Mouse (Mus musculus) embryonic facial prominence, embryonic 12.5 days (tissue): ENCODE results near the gene Fam49a. TPM values are rescaled to one million over a fixed set of nuclear protein-coding genes. Genes with fewer than 3 reads are reported as not detected.
A peak's percentile ranks its signal among the peaks of the same experiment; 100 is the strongest.

Experiments
- ATAC-seq: fragments of 200-750 bp; cut with Nextera tagmentation; 2 replicates; pipeline ENCODE4 v1.8.0; 2017; ENCODE audit not compliant: insufficient number of reproducible peaks, insufficient read depth, low FRiP score, low TSS enrichment
- H3K27ac ChIP-seq: fragments of 300-500 bp; sonication (generic); 2 replicates; pipeline ENCODE4 v1.5.1; 2016; ENCODE audit warnings: mild to moderate bottlenecking
- H3K27me3 ChIP-seq: fragments of 300-500 bp; sonication (generic); 2 replicates; pipeline ENCODE4 v1.6.1; 2016; ENCODE audit warnings: mild to moderate bottlenecking, moderate library complexity
- H3K36me3 ChIP-seq: fragments of 300-500 bp; sonication (generic); 2 replicates; pipeline ENCODE4 v1.6.1; 2016; ENCODE audit warnings: mild to moderate bottlenecking
- H3K4me1 ChIP-seq: fragments of 300-500 bp; sonication (generic); 2 replicates; pipeline ENCODE4 v1.6.1; 2016
- H3K4me2 ChIP-seq: fragments of 300-500 bp; sonication (generic); replicated peaks from 2 replicates; pipeline ENCODE4 v1.6.1; 2016; ENCODE audit warnings: mild to moderate bottlenecking, moderate library complexity
- H3K4me3 ChIP-seq: fragments of 300-500 bp; sonication (generic); 2 replicates; pipeline ENCODE4 v1.5.1; 2016; ENCODE audit warnings: mild to moderate bottlenecking
- H3K9ac ChIP-seq: fragments of 300-500 bp; sonication (generic); 2 replicates; pipeline ENCODE4 v1.6.1; 2016; ENCODE audit warnings: mild to moderate bottlenecking, moderate library complexity
- H3K9me3 ChIP-seq: fragments of 300-500 bp; sonication (generic); 2 replicates; pipeline ENCODE4 v1.6.1; 2016; ENCODE audit warnings: mild to moderate bottlenecking, moderate library complexity
- WGBS: fragments of 180-500 bp; shearing (Covaris S2); methylation state at CpG from one replicate; pipeline ENCODE4 v1.1.7; 2016; 5-methylcytosine and 5-hydroxymethylcytosine counted together
- polyA plus RNA-seq: library from polyadenylated mRNA; unstranded; fragments of >200 nt; fragmentation: Nextera tagmentation; extraction: Ambion mirVana; gene quantifications from 2 replicates; pipeline ENCODE4 v1.2.1, GENCODE M21; 2016

Fam49a gene
- polyA plus RNA-seq, 1 experiment from 2014 or later = 7.1 TPM

GRCm38 (mm10) chr12:12275124-12275779, 13.3 kb downstream of the Fam49a start:
- Histone ChIP-seq H3K27ac (no peak overlapping the region), H3K27me3 (no peaks in the 10 kb centered on the region), H3K4me1 (peaks cover 5% of the 10 kb centered on the region; the same call in 1 of the 2 replicates), H3K4me3 (no peak overlapping the region), H3K4me2 (no peak overlapping the region), H3K9ac (no peak overlapping the region), H3K36me3 (no peaks in the 10 kb centered on the region), H3K9me3 (no peaks in the 10 kb centered on the region)
- 79% methylated on average over 4 of the region's 4 CpGs for WGBS
- ATAC-seq = 0 out of 2 replicates have a peak, but pooled peaks have one; percentile 47

GRCm38 (mm10) chr12:12277741-12278463, 16.0 kb downstream of the Fam49a start:
- H3K36me3 ChIP-seq = no peaks in the 10 kb centered on the region
- no peak overlapping the region for H3K4me2 ChIP-seq
- no peak for ATAC-seq
- peaks cover 5% of the 10 kb centered on the region; the same call in 1 of the 2 replicates for H3K4me1 ChIP-seq
- no peak overlapping the region for H3K9ac ChIP-seq
- no peaks in the 10 kb centered on the region for H3K27me3 ChIP-seq
- H3K27ac ChIP-seq = no peak overlapping the region
- H3K4me3 ChIP-seq = no peak overlapping the region
- 50% methylated on average over 4 of the region's 4 CpGs for WGBS
- H3K9me3 ChIP-seq = no peaks in the 10 kb centered on the region

GRCm38 (mm10) chr12:12278464-12278872, 16.5 kb downstream of the Fam49a start:
- H3K36me3 ChIP-seq = no peaks in the 10 kb centered on the region
- no peaks in the 10 kb centered on the region for H3K27me3 ChIP-seq
- ATAC-seq = no peak
- H3K4me2 ChIP-seq = no peak overlapping the region
- WGBS = 65% methylated on average over 7 of the region's 7 CpGs
- no peak overlapping the region for H3K27ac ChIP-seq
- H3K4me3 ChIP-seq = no peak overlapping the region
- no peak overlapping the region for H3K9ac ChIP-seq
- H3K9me3 ChIP-seq = no peaks in the 10 kb centered on the region
- H3K4me1 ChIP-seq = peaks cover 5% of the 10 kb centered on the region; the same call in 1 of the 2 replicates

- no peak for ATAC-seq
- no peaks in the 10 kb centered on the region for H3K36me3 ChIP-seq
- H3K27me3 ChIP-seq = no peaks in the 10 kb centered on the region
- 88% methylated on average over 10 of the region's 10 CpGs for WGBS
- H3K4me3 ChIP-seq = no peak overlapping the region
- no peak overlapping the region for H3K9ac ChIP-seq
- H3K27ac ChIP-seq = no peak overlapping the region
- H3K9me3 ChIP-seq = no peaks in the 10 kb centered on the region
- H3K4me2 ChIP-seq = no peak overlapping the region
- peaks cover 5% of the 10 kb centered on the region; the same call in 1 of the 2 replicates for H3K4me1 ChIP-seq
These were observed 21.9 kb downstream of the Fam49a start for GRCm38 (mm10) chr12:12283702-12284288.

GRCm38 (mm10) chr12:12284521-12284920, 22.6 kb downstream of the Fam49a start:
- Histone ChIP-seq H3K27ac (no peak overlapping the region), H3K9ac (no peak overlapping the region), H3K9me3 (no peaks in the 10 kb centered on the region), H3K4me3 (no peak overlapping the region), H3K36me3 (no peaks in the 10 kb centered on the region), H3K27me3 (no peaks in the 10 kb centered on the region), H3K4me1 (peaks cover 5% of the 10 kb centered on the region; the same call in 1 of the 2 replicates), H3K4me2 (no peak overlapping the region)
- 88% methylated on average over 6 of the region's 6 CpGs for WGBS
- no peak for ATAC-seq

- ATAC-seq = no peak
- 64% methylated on average over 9 of the region's 9 CpGs for WGBS
These were observed 25.3 kb downstream of the Fam49a start for GRCm38 (mm10) chr12:12287131-12287786.

GRCm38 (mm10) chr12:12287787-12288132, 25.8 kb downstream of the Fam49a start:
- Histone ChIP-seq H3K36me3 (no peaks in the 10 kb centered on the region), H3K27me3 (no peaks in the 10 kb centered on the region), H3K4me2 (no peak overlapping the region), H3K4me1 (peaks cover 5% of the 10 kb centered on the region; the same call in 1 of the 2 replicates), H3K9ac (no peak overlapping the region), H3K9me3 (no peaks in the 10 kb centered on the region), H3K27ac (no peak overlapping the region), H3K4me3 (no peak overlapping the region)
- WGBS = 81% methylated on average over 6 of the region's 6 CpGs
- ATAC-seq = no peak

More at GRCm38 (mm10) chr12:12287131-12287786, 25.3 kb downstream of the Fam49a start:
- peaks cover 5% of the 10 kb centered on the region; the same call in 1 of the 2 replicates for H3K4me1 ChIP-seq
- no peak overlapping the region for H3K27ac ChIP-seq
- no peaks in the 10 kb centered on the region for H3K27me3 ChIP-seq
- no peaks in the 10 kb centered on the region for H3K36me3 ChIP-seq
- no peak overlapping the region for H3K4me3 ChIP-seq
- no peak overlapping the region for H3K4me2 ChIP-seq
- H3K9me3 ChIP-seq = no peaks in the 10 kb centered on the region
- no peak overlapping the region for H3K9ac ChIP-seq

GRCm38 (mm10) chr12:12288586-12288985, 26.6 kb downstream of the Fam49a start:
- no peak overlapping the region for H3K9ac ChIP-seq
- H3K4me2 ChIP-seq = no peak overlapping the region
- peaks cover 5% of the 10 kb centered on the region; the same call in 1 of the 2 replicates for H3K4me1 ChIP-seq
- H3K27ac ChIP-seq = no peak overlapping the region
- no peaks in the 10 kb centered on the region for H3K9me3 ChIP-seq
- no peaks in the 10 kb centered on the region for H3K27me3 ChIP-seq
- no peak for ATAC-seq
- H3K4me3 ChIP-seq = no peak overlapping the region
- H3K36me3 ChIP-seq = no peaks in the 10 kb centered on the region
- WGBS = 88% methylated on average over 1 of the region's 1 CpGs

- peaks cover 5% of the 10 kb centered on the region; the same call in 1 of the 2 replicates for H3K4me1 ChIP-seq
- H3K9ac ChIP-seq = no peak overlapping the region
- H3K4me2 ChIP-seq = no peak overlapping the region
- H3K36me3 ChIP-seq = no peaks in the 10 kb centered on the region
- no peak for ATAC-seq
- no peaks in the 10 kb centered on the region for H3K27me3 ChIP-seq
- H3K4me3 ChIP-seq = no peak overlapping the region
- H3K9me3 ChIP-seq = no peaks in the 10 kb centered on the region
- 57% methylated on average over 3 of the region's 3 CpGs for WGBS
- H3K27ac ChIP-seq = no peak overlapping the region
These were observed 27.7 kb downstream of the Fam49a start for GRCm38 (mm10) chr12:12289636-12290035.

- 28% methylated on average over 5 of the region's 5 CpGs for WGBS
- no peaks in the 10 kb centered on the region for H3K36me3 ChIP-seq
- no peaks in the 10 kb centered on the region for H3K27me3 ChIP-seq
- H3K4me1 ChIP-seq = peaks cover 3% of the 10 kb centered on the region; the same call in 1 of the 2 replicates
- no peaks in the 10 kb centered on the region for H3K9me3 ChIP-seq
- no peak for ATAC-seq
- H3K4me2 ChIP-seq = no peak overlapping the region
- H3K27ac ChIP-seq = no peak overlapping the region; the same call in 1 of the 2 replicates
- H3K9ac ChIP-seq = no peak overlapping the region
- H3K4me3 ChIP-seq = no peak overlapping the region
These were observed 30.2 kb downstream of the Fam49a start for GRCm38 (mm10) chr12:12292043-12292618.
